Mouse (Mus musculus) heart, embryonic 11.5 days (tissue): Measurements from ENCODE around the gene Ralgps2. TPM values are rescaled to one million over a fixed set of nuclear protein-coding genes. Genes with fewer than 3 reads are reported as not detected.

ENCODE experiments used
- ATAC-seq: fragments of 200-750 bp; cut with Nextera tagmentation; replicated peaks from 2 replicates; pipeline ENCODE4 v1.8.0; 2017; ENCODE audit warnings: moderate library complexity; ENCODE audit not compliant: insufficient number of reproducible peaks, low FRiP score, low TSS enrichment
- H3K27ac ChIP-seq: fragments of 300-500 bp; sonication (generic); 2 replicates; pipeline ENCODE4 v1.5.1; 2014; ENCODE audit warnings: mild to moderate bottlenecking, low read depth, low read length
- H3K27me3 ChIP-seq: fragments of 300-500 bp; sonication (generic); 2 replicates; pipeline ENCODE4 v1.6.1; 2014; ENCODE audit warnings: mild to moderate bottlenecking, low read length, mixed read lengths; ENCODE audit not compliant: control insufficient read depth, insufficient read depth
- H3K36me3 ChIP-seq: fragments of 300-500 bp; sonication (generic); 2 replicates; pipeline ENCODE4 v1.6.1; 2014; ENCODE audit warnings: mild to moderate bottlenecking, low read length, moderate library complexity, mixed read lengths; ENCODE audit not compliant: control insufficient read depth, insufficient read depth
- H3K4me1 ChIP-seq: fragments of 300-500 bp; sonication (generic); 2 replicates; pipeline ENCODE4 v1.6.1; 2014; ENCODE audit warnings: low read length; ENCODE audit not compliant: control insufficient read depth, insufficient read depth
- H3K4me2 ChIP-seq: fragments of 300-500 bp; sonication (generic); 2 replicates; pipeline ENCODE4 v1.6.1; 2014; ENCODE audit warnings: mild to moderate bottlenecking, moderate library complexity
- H3K4me3 ChIP-seq: fragments of 300-500 bp; sonication (generic); 2 replicates; pipeline ENCODE4 v1.5.1; 2014; ENCODE audit warnings: low read depth, low read length
- H3K9ac ChIP-seq: fragments of 300-500 bp; sonication (generic); 2 replicates; pipeline ENCODE4 v1.6.1; 2014; ENCODE audit warnings: mild to moderate bottlenecking, low read depth, low read length, moderate library complexity
- H3K9me3 ChIP-seq: fragments of 300-500 bp; sonication (generic); replicated peaks from 2 replicates; pipeline ENCODE4 v1.6.1; 2016; ENCODE audit warnings: low read length; ENCODE audit not compliant: control insufficient read depth
- WGBS: fragments of 180-500 bp; shearing (Covaris S2); extraction: QIAGEN DNeasy Blood & Tissue Kit; methylation state at CpG from one replicate; pipeline ENCODE4 v1.1.7; 2014; ENCODE audit not compliant: insufficient replicate concordance; 5-methylcytosine and 5-hydroxymethylcytosine counted together
- polyA plus RNA-seq: library from polyadenylated mRNA; unstranded; fragments of >200 nt; fragmentation: Nextera tagmentation; extraction: Ambion mirVana; gene quantifications from 2 replicates; pipeline ENCODE4 v1.2.1, GENCODE M21; 2014

The Ralgps2 gene
- polyA plus RNA-seq, 1 experiment from 2014 or later, result 44.1 TPM

DNA sequence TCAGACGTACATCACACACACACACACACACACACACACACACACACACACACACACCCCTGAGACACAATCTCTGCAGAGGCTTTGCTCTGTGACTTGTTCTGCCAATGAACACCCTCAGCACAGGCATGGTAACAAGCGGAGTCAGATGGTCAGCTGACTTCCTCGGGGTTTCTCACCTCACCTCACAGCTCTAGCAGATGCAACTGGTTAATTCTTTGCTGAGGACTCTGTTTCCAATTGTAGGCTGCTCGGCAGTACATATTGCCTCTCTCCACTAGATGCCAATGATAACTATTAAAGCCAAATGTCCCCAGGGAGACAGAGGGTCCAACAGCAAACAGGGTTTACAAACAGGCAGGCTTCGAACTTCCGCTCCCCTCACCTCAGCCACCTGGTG lies 16.5 kb downstream of the Ralgps2 start:
- Histone ChIP-seq H3K4me2 (no peak overlapping the region), H3K4me1 (peaks cover 27% of the 10 kb centered on the region)
- WGBS, result 70% methylated on average over 6 of the region's 6 CpGs

GRCm38 (mm10) chr1:156921290-156921994 lies 18.0 kb downstream of the Ralgps2 start:
- ATAC-seq, result no peak
- H3K27ac ChIP-seq, result peak overlapping the region; percentile 59; the same call in 1 of the 2 replicates

More for the DNA sequence above, 16.5 kb downstream of the Ralgps2 start:
- Histone ChIP-seq H3K9ac (no peak overlapping the region), H3K9me3 (no peaks in the 10 kb centered on the region), H3K4me3 (no peak overlapping the region), H3K27ac (no peak overlapping the region), H3K36me3 (no peaks in the 10 kb centered on the region), H3K27me3 (no peaks in the 10 kb centered on the region)
- ATAC-seq, result no peak

DNA sequence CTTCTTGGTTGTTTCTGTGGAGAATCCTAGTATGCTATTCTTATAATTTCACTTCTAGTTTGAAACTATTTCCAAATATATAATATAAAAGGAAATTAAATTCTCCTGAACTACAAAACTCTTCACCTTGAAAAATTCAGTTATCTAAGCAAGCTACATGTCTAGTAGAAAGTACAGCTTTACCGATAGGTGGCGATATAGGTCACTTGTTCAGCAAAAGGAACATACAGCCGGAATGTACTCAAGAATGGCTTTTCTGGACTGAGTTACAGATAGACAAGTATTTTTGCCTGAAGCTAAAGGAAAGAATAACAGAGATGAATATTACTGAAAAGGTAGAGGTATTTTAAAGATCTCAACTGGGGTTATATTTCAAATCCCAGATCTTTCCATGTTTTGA lies 22.0 kb downstream of the Ralgps2 start:
- Histone ChIP-seq H3K9ac (no peak overlapping the region), H3K36me3 (no peaks in the 10 kb centered on the region), H3K4me2 (no peak overlapping the region), H3K4me1 (peaks cover 19% of the 10 kb centered on the region), H3K4me3 (no peak overlapping the region), H3K9me3 (no peaks in the 10 kb centered on the region), H3K27me3 (no peaks in the 10 kb centered on the region), H3K27ac (no peak overlapping the region)
- ATAC-seq, result no peak
- 20% methylated on average over 3 of the region's 3 CpGs for WGBS

More at GRCm38 (mm10) chr1:156921290-156921994, 18.0 kb downstream of the Ralgps2 start:
- no peaks in the 10 kb centered on the region for H3K36me3 ChIP-seq
- no peaks in the 10 kb centered on the region for H3K9me3 ChIP-seq
- H3K9ac ChIP-seq, result no peak overlapping the region
- peaks cover 27% of the 10 kb centered on the region for H3K4me1 ChIP-seq
- no peak overlapping the region for H3K4me3 ChIP-seq
- no peak overlapping the region for H3K4me2 ChIP-seq
- no peaks in the 10 kb centered on the region for H3K27me3 ChIP-seq
- WGBS, result 58% methylated on average over 12 of the region's 12 CpGs

- 76% methylated on average over 3 of the region's 3 CpGs for WGBS
- H3K36me3 ChIP-seq, result no peaks in the 10 kb centered on the region
- no peak overlapping the region for H3K27ac ChIP-seq
- H3K9ac ChIP-seq, result no peak overlapping the region
- no peaks in the 10 kb centered on the region for H3K9me3 ChIP-seq
- H3K4me1 ChIP-seq, result peaks cover 12% of the 10 kb centered on the region
- no peak for ATAC-seq
- H3K4me3 ChIP-seq, result no peak overlapping the region
- H3K4me2 ChIP-seq, result no peak overlapping the region
- no peaks in the 10 kb centered on the region for H3K27me3 ChIP-seq
Observed at GRCm38 (mm10) chr1:156916361-156916760, 23.1 kb downstream of the Ralgps2 start.

DNA sequence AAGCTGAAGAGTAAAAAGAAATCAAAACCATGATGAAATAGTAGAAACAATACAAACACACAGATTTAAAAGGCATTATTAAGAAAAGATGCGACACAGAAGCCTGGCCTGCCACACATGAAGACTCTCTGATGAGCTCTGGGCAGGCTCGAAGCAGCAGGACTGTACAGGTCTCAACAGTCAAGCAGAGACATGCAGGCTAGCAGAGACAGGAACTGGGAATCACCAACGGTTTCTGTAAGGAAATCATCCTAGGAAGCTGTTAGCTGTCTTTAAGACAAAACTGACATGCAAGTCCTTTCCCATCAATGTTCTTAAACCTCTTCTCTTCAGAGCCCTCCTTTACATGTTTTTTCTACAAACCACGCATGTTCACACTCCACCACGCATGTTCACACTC lies 24.5 kb downstream of the Ralgps2 start:
- Histone ChIP-seq H3K9ac (no peak overlapping the region), H3K36me3 (no peaks in the 10 kb centered on the region), H3K4me1 (no peaks in the 10 kb centered on the region), H3K4me3 (no peak overlapping the region), H3K27me3 (no peaks in the 10 kb centered on the region), H3K9me3 (no peaks in the 10 kb centered on the region), H3K4me2 (no peak overlapping the region), H3K27ac (no peak overlapping the region)
- ATAC-seq, result no peak
- 66% methylated on average over 5 of the region's 5 CpGs for WGBS

GRCm38 (mm10) chr1:156913190-156913589 lies 26.2 kb downstream of the Ralgps2 start:
- Histone ChIP-seq H3K27ac (no peak overlapping the region), H3K36me3 (no peaks in the 10 kb centered on the region), H3K9ac (no peak overlapping the region), H3K4me3 (no peak overlapping the region), H3K4me1 (no peaks in the 10 kb centered on the region), H3K4me2 (no peak overlapping the region), H3K9me3 (no peaks in the 10 kb centered on the region), H3K27me3 (no peaks in the 10 kb centered on the region)
- 88% methylated on average over 6 of the region's 6 CpGs for WGBS
- no peak for ATAC-seq

GRCm38 (mm10) chr1:156910948-156911347 lies 28.5 kb downstream of the Ralgps2 start:
- no peaks in the 10 kb centered on the region for H3K27me3 ChIP-seq
- no peak overlapping the region for H3K9ac ChIP-seq
- no peak overlapping the region for H3K27ac ChIP-seq
- H3K9me3 ChIP-seq, result no peaks in the 10 kb centered on the region
- H3K36me3 ChIP-seq, result no peaks in the 10 kb centered on the region
- no peaks in the 10 kb centered on the region for H3K4me1 ChIP-seq
- no peak for ATAC-seq
- no peak overlapping the region for H3K4me2 ChIP-seq
- WGBS, result 68% methylated on average over 2 of the region's 2 CpGs
- H3K4me3 ChIP-seq, result no peak overlapping the region

DNA sequence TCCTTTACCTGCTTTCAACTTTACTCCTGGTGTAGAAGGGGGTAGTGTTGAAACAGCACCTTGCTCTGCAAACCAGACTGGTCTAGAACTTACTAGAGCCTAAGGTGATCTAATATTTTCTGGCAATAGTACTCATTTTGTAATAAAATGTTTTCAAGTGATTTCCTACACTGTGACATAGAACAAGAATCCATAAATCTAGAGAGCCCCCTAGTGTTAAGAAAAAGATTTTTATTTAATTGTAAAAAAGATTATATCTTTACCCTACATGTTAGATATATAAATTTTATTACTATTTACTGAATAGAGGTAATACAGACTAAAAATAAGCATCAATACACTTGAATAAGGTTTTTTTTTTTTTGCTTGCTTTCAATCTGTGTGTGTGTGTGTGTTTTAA lies 29.6 kb downstream of the Ralgps2 start:
- no peaks in the 10 kb centered on the region for H3K27me3 ChIP-seq
- no peaks in the 10 kb centered on the region for H3K36me3 ChIP-seq
- H3K27ac ChIP-seq, result no peak overlapping the region
- no peaks in the 10 kb centered on the region for H3K9me3 ChIP-seq
- H3K4me3 ChIP-seq, result no peak overlapping the region
- no peaks in the 10 kb centered on the region for H3K4me1 ChIP-seq
- ATAC-seq, result no peak
- no peak overlapping the region for H3K4me2 ChIP-seq
- H3K9ac ChIP-seq, result no peak overlapping the region

- WGBS, result 86% methylated on average over 4 of the region's 4 CpGs
- Histone ChIP-seq H3K4me3 (no peak overlapping the region), H3K9ac (no peak overlapping the region), H3K4me1 (no peaks in the 10 kb centered on the region), H3K27ac (no peak overlapping the region), H3K27me3 (no peaks in the 10 kb centered on the region), H3K36me3 (no peaks in the 10 kb centered on the region), H3K9me3 (no peaks in the 10 kb centered on the region), H3K4me2 (no peak overlapping the region)
- ATAC-seq, result no peak
Observed at GRCm38 (mm10) chr1:156909265-156909664, 30.2 kb downstream of the Ralgps2 start.
